In genomic region chr1:91405406-91406169, GRCm38 (mm10) we compare ENCODE assay signal across 8 mouse cellular contexts. TPM values are rescaled to one million over a fixed set of nuclear protein-coding genes. Genes with fewer than 3 reads are reported as not detected.
DNase-seq lines count a peak whose midpoint lies in the region; ATAC-seq lines count a peak whose summit lies in the region.
"Had no signal": no experiment of that assay in that cellular context is flagged by ENCODE, and none has a peak within 500 bp of the region (broad histone marks: within the 10 kb centered on the region; RNA-seq: fewer than 3 reads in every experiment).

No protein-coding gene starts in this region.

- DNase-seq in lung, adult 18-20 months, result peak; percentile 44 to 61
- DNase-seq in lung, postnatal 14 days, result no peak
- DNase-seq in adrenal gland, postnatal 4 days (ENCODE audit: low spot score in 2 of 2), result no peak
- DNase-seq in retina, embryonic 14.5 days (ENCODE audit: low spot score), result no peak
- DNase-seq: right cerebral cortex, postnatal 4 days had no signal

- ATAC-seq in cerebellum, adult (ENCODE audit: insufficient number of reproducible peaks, low FRiP score, low TSS enrichment), result peak; percentile 74
- ATAC-seq in common myeloid progenitor, adult 5-6 weeks (replicated peaks; ENCODE audit: low read depth, poor library complexity, severe bottlenecking), result peak; percentile 36; the same call in 1 of the 2 replicates
- peak; percentile 32; the same call in 1 of the 2 replicates for ATAC-seq in megakaryocyte progenitor cell, adult 5-6 weeks (replicated peaks; ENCODE audit: poor library complexity)

RNA-seq across cellular contexts. Expression of gene Ilkap, which starts 7.0 kb away (rescaled TPM):
- 123 and 126 TPM in 2 replicates for total RNA-seq in common myeloid progenitor, adult 5-6 weeks (2017)
- 71.6 and 91.4 TPM in 2 replicates for total RNA-seq in megakaryocyte progenitor cell, adult 5-6 weeks (2015)
- 120 and 137 TPM in 2 replicates for total RNA-seq in megakaryocyte progenitor cell, adult 5-6 weeks (2017)
- total RNA-seq in adrenal gland, postnatal 4 days (2021), result 100 to 1,000 TPM; 104 TPM

RNA-seq across cellular contexts. Expression of gene Hes6, which starts 8.2 kb away (rescaled TPM):
- total RNA-seq in common myeloid progenitor, adult 5-6 weeks (2017), result 22.9 and 31.3 TPM in 2 replicates
- total RNA-seq in megakaryocyte progenitor cell, adult 5-6 weeks (2015), result 34.4 and 35.4 TPM in 2 replicates
- total RNA-seq in megakaryocyte progenitor cell, adult 5-6 weeks (2017), result 30.4 and 39.6 TPM in 2 replicates
- 10 to 100 TPM; 56.0 to 71.0 TPM for total RNA-seq in adrenal gland, postnatal 4 days (2021)

RNA-seq across cellular contexts. Expression of gene Erfe, which starts 39.4 kb away (rescaled TPM):
- total RNA-seq in common myeloid progenitor, adult 5-6 weeks (2017), result 0.58 and 0.73 TPM in 2 replicates
- 1.7 TPM in 1 of 2 replicates, not detected in the other for total RNA-seq in megakaryocyte progenitor cell, adult 5-6 weeks (2015)
- total RNA-seq in megakaryocyte progenitor cell, adult 5-6 weeks (2017), result 0.50 and 2.5 TPM in 2 replicates
- 1 to 10 TPM; 1.7 to 1.8 TPM for total RNA-seq in adrenal gland, postnatal 4 days (2021)

RNA-seq across cellular contexts. Expression of gene Per2, which starts 53.5 kb away (rescaled TPM):
- total RNA-seq in common myeloid progenitor, adult 5-6 weeks (2017), result 5.3 and 6.4 TPM in 2 replicates
- total RNA-seq in megakaryocyte progenitor cell, adult 5-6 weeks (2015), result 7.0 and 7.8 TPM in 2 replicates
- 4.0 and 4.4 TPM in 2 replicates for total RNA-seq in megakaryocyte progenitor cell, adult 5-6 weeks (2017)
- 10 to 100 TPM; 23.6 to 27.1 TPM for total RNA-seq in adrenal gland, postnatal 4 days (2021)

RNA-seq across cellular contexts. Expression of gene Klhl30, which starts 54.8 kb away (rescaled TPM):
- 0.05 TPM in 1 of 2 replicates, not detected in the other for total RNA-seq in common myeloid progenitor, adult 5-6 weeks (2017)
- not detected in 2 replicates for total RNA-seq in megakaryocyte progenitor cell, adult 5-6 weeks (2015)
- total RNA-seq in megakaryocyte progenitor cell, adult 5-6 weeks (2017), result 0.07 TPM in 1 of 2 replicates, not detected in the other
- total RNA-seq in adrenal gland, postnatal 4 days (2021), result 1 to 10 TPM; 1.5 to 3.5 TPM

Comparison
In these comparisons a context has a peak if more than half of its experiments do, and no peak if none do; other contexts are left out.
1. DNase-seq: peak in lung, adult 18-20 months (2 of 2); none in lung, postnatal 14 days (single experiment), adrenal gland, postnatal 4 days (0 of 2) and retina, embryonic 14.5 days (single experiment).
2. Peak in every context shown above with its lines, with median percentiles within 50 percentile points of each other: ATAC-seq.